Mouse (Mus musculus) ES-Bruce4 (cell line): ENCODE measurements around the gene Abat. TPM values are rescaled to one million over a fixed set of nuclear protein-coding genes. Genes with fewer than 3 reads are reported as not detected.

Experiments
- H3K27ac ChIP-seq: 2 replicates; pipeline ENCODE4 v1.5.1; 2012; ENCODE audit warnings: low read length, inconsistent platforms; ENCODE audit not compliant: insufficient read depth
- H3K27me3 ChIP-seq: 2 replicates; pipeline ENCODE4 v1.6.1; 2012; ENCODE audit warnings: mild to moderate bottlenecking, low read length, inconsistent platforms; ENCODE audit not compliant: control insufficient read depth, poor library complexity, insufficient read depth, severe bottlenecking
- H3K36me3 ChIP-seq: 2 replicates; pipeline ENCODE4 v1.6.1; 2012; ENCODE audit warnings: inconsistent platforms, mild to moderate bottlenecking, low read length, moderate library complexity; ENCODE audit not compliant: control insufficient read depth, poor library complexity, insufficient read depth, severe bottlenecking
- H3K4me1 ChIP-seq: one replicate; pipeline ENCODE4 v1.8.1; 2011; ENCODE audit warnings: low read length; ENCODE audit not compliant: control insufficient read depth, insufficient read depth
- H3K4me3 ChIP-seq: 2 replicates; pipeline ENCODE4 v1.5.1; 2011; ENCODE audit warnings: low read depth, mild to moderate bottlenecking, low read length
- H3K9ac ChIP-seq: 2 replicates; pipeline ENCODE4 v1.6.1; 2012; ENCODE audit warnings: low read depth, mild to moderate bottlenecking, inconsistent platforms; ENCODE audit not compliant: poor library complexity, severe bottlenecking
- H3K9me3 ChIP-seq: replicated peaks from 2 replicates; pipeline ENCODE4 v1.6.1; 2012; ENCODE audit warnings: mild to moderate bottlenecking, low read length, inconsistent platforms; ENCODE audit not compliant: control insufficient read depth, poor library complexity, insufficient read depth, severe bottlenecking
- CTCF ChIP-seq: IDR thresholded peaks from one replicate; pipeline ENCODE4 v1.8.1; 2011; ENCODE audit warnings: low read depth, low read length
- EP300 ChIP-seq: IDR thresholded peaks from 2 replicates; pipeline ENCODE4 v1.6.1; 2011; ENCODE audit warnings: low read depth, low read length; ENCODE audit not compliant: insufficient read depth
- POLR2A ChIP-seq: IDR thresholded peaks from one replicate; pipeline ENCODE4 v1.8.1; 2011; ENCODE audit warnings: low read length; ENCODE audit not compliant: insufficient read depth
- polyA plus RNA-seq: library from polyadenylated mRNA; stranded (reverse); fragments of >200 nt; gene quantifications from 2 replicates; pipeline ENCODE4 v1.2.4, GENCODE M21; 2011; ENCODE audit warnings: low read depth; ENCODE audit not compliant: missing spikeins, insufficient read depth, insufficient read length

Abat gene
- polyA plus RNA-seq, 1 experiment: 2.8 TPM

GRCm38 (mm10) chr16:8534466-8535200 lies 21.4 kb downstream of the Abat start:
- no peaks in the 10 kb centered on the region for H3K4me1 ChIP-seq
- H3K4me3 ChIP-seq: no peak overlapping the region
- TF ChIP-seq EP300 (0 out of 2 replicates have a peak, but pooled peaks have one; percentile 44), CTCF (no peak)
- H3K9me3 ChIP-seq: no peaks in the 10 kb centered on the region
- no peaks in the 10 kb centered on the region for H3K36me3 ChIP-seq
- no peak overlapping the region for H3K9ac ChIP-seq
- no peaks in the 10 kb centered on the region for H3K27me3 ChIP-seq
- peak overlapping the region; percentile 74 for H3K27ac ChIP-seq

DNA sequence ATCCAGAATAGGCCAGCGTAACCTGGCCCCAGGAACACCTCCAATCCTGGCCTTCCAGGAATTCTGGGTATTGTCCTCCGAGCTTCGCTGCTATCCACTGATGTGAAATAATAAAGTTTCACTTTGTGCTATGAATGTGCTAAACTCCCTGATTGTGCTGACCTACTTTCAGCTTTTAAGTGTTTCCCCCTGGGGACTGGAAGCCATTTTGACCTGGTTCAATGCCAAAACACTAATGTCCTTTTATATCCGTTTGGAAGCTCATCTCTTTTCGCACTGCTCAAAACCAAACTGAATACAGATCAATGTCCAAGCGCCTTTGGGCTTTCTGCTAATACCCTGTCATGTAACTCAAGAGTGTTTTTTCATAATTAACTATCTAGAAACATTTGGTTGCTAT lies 22.2 kb downstream of the Abat start:
- Histone ChIP-seq H3K27ac (0 out of 2 replicates have a peak overlapping the region, but pooled peaks have one; percentile 54), H3K4me1 (no peaks in the 10 kb centered on the region), H3K9ac (no peak overlapping the region), H3K27me3 (no peaks in the 10 kb centered on the region), H3K9me3 (no peaks in the 10 kb centered on the region), H3K36me3 (no peaks in the 10 kb centered on the region), H3K4me3 (no peak overlapping the region)
- TF ChIP-seq POLR2A (no peak), CTCF (no peak), EP300 (no peak)

GRCm38 (mm10) chr16:8539150-8539865 lies 26.1 kb downstream of the Abat start:
- no peaks in the 10 kb centered on the region for H3K36me3 ChIP-seq
- TF ChIP-seq EP300: no peak
- no peak for TF ChIP-seq CTCF
- H3K27me3 ChIP-seq: no peaks in the 10 kb centered on the region
- H3K4me3 ChIP-seq: no peak overlapping the region
- H3K9ac ChIP-seq: no peak overlapping the region
- no peaks in the 10 kb centered on the region for H3K4me1 ChIP-seq
- no peaks in the 10 kb centered on the region for H3K9me3 ChIP-seq
- no peak overlapping the region for H3K27ac ChIP-seq

GRCm38 (mm10) chr16:8540859-8541314 lies 27.7 kb downstream of the Abat start:
- Histone ChIP-seq H3K9me3 (no peaks in the 10 kb centered on the region), H3K27ac (no peak overlapping the region), H3K4me3 (no peak overlapping the region), H3K9ac (no peak overlapping the region), H3K36me3 (no peaks in the 10 kb centered on the region), H3K4me1 (peaks cover 3% of the 10 kb centered on the region), H3K27me3 (no peaks in the 10 kb centered on the region)
- TF ChIP-seq POLR2A: no peak

- Histone ChIP-seq H3K4me1 (peaks cover 3% of the 10 kb centered on the region), H3K9me3 (peaks cover 16% of the 10 kb centered on the region), H3K27ac (no peak overlapping the region), H3K9ac (no peak overlapping the region), H3K4me3 (no peak overlapping the region), H3K27me3 (no peaks in the 10 kb centered on the region), H3K36me3 (peaks cover 13% of the 10 kb centered on the region)
- TF ChIP-seq EP300 (no peak), CTCF (no peak), POLR2A (no peak)
These were observed 34.6 kb downstream of the Abat start for GRCm38 (mm10) chr16:8547836-8548235.

GRCm38 (mm10) chr16:8549506-8549905 lies 36.3 kb downstream of the Abat start:
- H3K27ac ChIP-seq: no peak overlapping the region
- TF ChIP-seq CTCF (no peak), POLR2A (no peak), EP300 (no peak)
- peaks cover 2% of the 10 kb centered on the region for H3K4me1 ChIP-seq
- H3K36me3 ChIP-seq: peaks cover 29% of the 10 kb centered on the region
- no peak overlapping the region for H3K4me3 ChIP-seq
- H3K27me3 ChIP-seq: no peaks in the 10 kb centered on the region
- peaks cover 33% of the 10 kb centered on the region for H3K9me3 ChIP-seq
- H3K9ac ChIP-seq: no peak overlapping the region
